Comparison of ENCODE assay signal across 6 mouse cellular contexts in genomic region chr3:52067181-52067580, GRCm38 (mm10).
"Had no signal": no experiment of that assay in that cellular context is flagged by ENCODE, and none has a peak within 500 bp of the region (broad histone marks: within the 10 kb centered on the region; RNA-seq: fewer than 3 reads in every experiment).

No protein-coding gene starts in this region.

- DNase-seq: lung, adult 18-20 months; lung, embryonic 14.5 days; lung, postnatal 10 days; lung, postnatal 4 days; midbrain, embryonic 14.5 days; right cerebral cortex, postnatal 14 days had no signal
